Mouse (Mus musculus) gastrocnemius, postnatal 25 days (tissue): Measurements from ENCODE around the gene Insrr. TPM values are rescaled to one million over a fixed set of nuclear protein-coding genes. Genes with fewer than 3 reads are reported as not detected.
"Not testable (repeated sequence)": the region's sequence is repeated elsewhere in the genome, so short reads cannot be mapped to it uniquely, and the experiment has no call there.

Source experiments
- DNase-seq: peaks from one replicate; pipeline ENCODE4 v3.0.0; 2022
- total RNA-seq, 2 experiments: library from RNA; stranded (reverse); gene quantifications; 1 replicate in 1 of 2; 2 replicates in 1 of 2; pipeline ENCODE4 v1.2.3; 2021

Gene Insrr
- total RNA-seq, 2 experiments from 2014 or later = 0.29 to 0.31 TPM

DNA sequence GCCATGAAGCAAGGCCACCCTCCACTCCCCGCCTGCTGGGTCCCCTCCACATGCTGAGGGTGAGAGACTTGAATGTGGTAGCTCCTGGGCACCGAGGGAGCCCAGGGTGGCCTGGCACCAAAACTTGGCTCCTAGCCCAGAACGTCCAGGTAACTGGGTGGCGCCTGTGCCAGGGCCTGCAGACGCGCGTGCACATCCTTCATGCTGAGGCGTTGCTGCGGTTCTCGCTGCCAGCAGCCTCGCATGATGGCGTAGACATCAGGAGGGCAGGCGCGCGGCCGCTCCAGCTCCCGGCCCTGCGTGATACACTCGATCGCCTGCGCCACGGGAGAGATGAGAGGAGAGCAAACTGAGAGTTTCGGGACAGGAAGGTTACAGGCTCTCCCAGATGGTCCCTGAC lies 18.5 kb upstream of the Insrr start:
- no peak for DNase-seq

DNA sequence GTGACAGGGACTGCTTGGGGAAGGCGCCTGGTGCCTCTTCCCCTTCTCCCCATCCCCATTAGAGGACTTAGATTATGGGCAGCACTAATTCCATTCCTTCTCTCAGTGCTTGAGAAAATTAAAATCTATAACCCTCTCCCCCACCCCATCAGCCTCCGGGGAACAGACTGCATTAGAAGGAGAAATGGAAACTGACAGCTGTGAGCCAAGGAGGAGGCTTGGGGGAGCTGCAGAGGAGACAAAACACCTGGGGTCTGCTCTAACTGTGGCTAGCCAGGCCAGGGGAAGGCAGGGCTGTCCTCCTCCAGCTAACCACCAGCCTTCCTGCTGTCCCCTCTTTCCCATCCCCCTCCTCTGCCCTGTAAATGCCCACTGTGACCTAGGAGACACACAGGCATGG lies 17.7 kb upstream of the Insrr start:
- DNase-seq = no peak

DNA sequence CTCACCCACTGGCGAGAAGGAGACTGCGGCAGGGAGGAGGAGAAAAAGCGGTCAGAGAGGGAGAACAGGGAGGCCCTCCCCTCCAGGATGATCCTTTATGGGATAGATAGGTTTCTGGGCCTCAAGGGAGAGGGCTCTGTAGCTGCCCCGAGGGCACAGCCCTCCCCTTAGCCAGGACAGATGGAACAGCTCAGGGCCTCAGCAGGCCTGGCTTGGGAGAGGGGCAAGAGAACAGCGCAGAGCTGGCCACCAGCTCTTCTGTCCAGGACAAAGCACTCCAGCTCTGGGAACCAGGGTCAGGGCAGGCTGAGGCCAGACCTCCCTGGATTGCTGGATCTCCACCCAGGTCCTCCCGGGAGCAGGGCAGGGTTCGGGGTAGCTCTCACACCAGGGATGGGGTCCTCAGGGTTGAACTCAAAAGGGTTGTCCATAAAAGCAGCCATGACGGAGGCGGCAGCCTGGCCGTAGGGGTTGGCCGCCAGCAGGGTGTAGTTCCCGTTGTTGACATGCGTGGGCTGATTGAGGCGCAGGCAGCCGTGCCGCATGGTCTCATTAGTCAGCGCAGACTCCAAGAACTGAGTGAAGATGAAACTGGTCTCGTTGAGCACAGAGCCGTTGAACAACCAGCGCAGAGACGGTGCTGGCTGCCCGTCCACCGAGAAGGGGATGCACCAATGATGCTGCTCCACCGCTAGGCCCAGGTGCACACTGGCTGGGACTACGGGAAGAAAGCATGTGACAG lies 13.3 kb upstream of the Insrr start:
- DNase-seq = no peak

DNA sequence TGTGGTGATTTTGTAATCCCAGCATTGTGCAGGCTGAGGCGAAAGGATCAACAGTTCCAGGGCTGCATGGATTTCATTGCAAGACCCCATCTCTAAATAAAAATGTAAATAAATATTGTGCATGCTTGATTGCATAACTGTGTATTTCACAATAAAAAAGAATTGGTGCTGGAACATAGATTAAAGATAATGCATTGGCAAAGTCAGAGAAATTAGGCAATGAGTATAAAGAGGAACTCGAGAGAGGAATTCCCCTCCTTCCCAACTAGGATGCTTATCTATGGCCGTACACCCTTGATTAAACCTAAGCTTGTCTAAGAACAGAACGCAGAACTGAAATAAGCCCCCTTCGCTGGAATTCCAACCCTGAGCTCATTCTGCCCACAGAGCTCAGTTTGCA lies 11.6 kb upstream of the Insrr start:
- no peak for DNase-seq

DNA sequence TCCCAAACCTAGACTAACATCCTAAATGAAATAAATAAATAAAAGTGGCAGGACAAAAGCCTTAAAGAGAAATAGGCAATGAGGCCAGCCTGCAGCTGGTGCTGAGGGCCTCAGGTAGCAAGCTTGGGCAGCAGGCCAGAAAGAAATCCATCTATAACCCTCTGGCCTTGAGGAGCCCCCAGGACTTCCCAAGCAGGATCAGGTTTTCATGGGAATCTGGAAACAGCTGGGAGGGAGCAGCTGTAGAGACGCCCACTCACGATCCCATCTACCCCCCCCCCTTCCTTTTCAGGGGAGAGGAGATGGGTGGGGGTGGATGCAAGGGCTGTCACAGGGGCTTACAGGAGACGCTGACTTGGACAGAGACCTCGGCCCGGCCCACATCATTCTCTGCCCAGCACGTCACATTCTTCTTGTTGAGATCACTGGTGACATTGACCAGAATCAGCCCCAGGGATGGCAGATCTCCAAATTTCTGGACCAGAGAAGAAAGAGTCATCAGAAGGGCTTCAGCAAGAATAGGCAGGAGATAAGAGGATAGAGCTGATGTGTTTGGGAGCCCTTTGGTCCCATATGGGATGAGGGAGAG lies 11.0 kb upstream of the Insrr start:
- DNase-seq = no peak

DNA sequence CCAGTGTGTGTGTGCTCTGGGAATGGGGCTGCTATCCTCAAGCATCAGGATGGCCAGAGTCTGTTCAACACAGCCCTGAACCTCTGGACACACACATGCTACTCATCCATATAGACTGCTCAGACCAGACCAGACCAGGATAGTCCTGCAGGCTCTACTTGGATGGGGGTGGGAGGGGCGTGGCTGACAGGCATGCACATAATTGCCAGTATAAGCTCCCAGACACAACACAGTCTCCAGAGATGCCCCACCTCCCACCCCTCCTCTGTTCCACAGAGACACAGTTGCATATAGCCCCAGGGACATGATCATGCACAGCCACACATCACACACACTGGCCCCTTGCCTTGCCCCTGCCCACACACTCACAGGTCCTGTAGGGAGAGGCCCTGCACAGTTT lies 7.5 kb upstream of the Insrr start:
- DNase-seq = no peak

DNA sequence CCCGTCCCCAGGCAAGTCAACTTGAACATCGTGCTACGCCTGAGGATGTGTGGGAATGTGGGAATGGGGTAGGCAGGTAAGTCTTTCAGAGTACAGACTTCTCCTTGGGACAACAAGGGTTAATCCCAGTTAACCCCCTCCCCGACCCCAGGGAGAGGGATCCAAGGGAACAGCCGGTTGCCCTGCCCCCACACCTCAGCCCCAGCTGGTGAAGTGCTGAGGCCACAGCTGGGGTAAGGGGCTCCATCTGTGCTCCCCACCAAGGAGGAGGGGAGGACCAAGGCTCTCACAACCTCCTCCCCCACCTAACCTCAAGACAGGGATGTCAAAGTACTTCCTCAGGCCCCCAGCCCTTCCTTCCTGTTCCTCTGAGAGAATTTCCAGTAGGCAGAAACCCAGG lies 7.0 kb upstream of the Insrr start:
- no peak for DNase-seq

DNA sequence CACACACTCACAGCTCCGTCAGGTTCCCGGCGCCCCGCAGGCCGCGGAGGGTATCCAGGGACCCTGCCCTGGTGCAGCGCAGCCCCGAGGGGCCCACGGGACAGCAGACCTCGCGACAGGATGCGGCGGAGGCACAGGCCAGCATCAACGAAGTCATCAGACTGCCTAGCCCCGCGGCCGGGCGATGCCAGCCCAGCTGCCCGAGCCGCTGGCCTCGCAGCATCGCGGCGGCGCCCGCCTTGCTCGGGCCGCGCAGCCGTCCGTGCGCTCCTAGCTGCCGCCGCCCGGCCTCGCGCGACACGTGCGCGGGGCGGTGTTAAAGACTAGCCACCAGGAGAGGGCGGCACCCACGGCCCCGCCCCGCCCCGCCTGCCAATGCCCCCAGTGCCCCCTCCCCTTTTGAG lies 1.8 kb upstream of the Insrr start, which contains the start of gene Ntrk1:
TSS of gene Ntrk1 (minus strand) at position 241 of the 404 bp plus-strand sequence.
- DNase-seq = no peak

DNA sequence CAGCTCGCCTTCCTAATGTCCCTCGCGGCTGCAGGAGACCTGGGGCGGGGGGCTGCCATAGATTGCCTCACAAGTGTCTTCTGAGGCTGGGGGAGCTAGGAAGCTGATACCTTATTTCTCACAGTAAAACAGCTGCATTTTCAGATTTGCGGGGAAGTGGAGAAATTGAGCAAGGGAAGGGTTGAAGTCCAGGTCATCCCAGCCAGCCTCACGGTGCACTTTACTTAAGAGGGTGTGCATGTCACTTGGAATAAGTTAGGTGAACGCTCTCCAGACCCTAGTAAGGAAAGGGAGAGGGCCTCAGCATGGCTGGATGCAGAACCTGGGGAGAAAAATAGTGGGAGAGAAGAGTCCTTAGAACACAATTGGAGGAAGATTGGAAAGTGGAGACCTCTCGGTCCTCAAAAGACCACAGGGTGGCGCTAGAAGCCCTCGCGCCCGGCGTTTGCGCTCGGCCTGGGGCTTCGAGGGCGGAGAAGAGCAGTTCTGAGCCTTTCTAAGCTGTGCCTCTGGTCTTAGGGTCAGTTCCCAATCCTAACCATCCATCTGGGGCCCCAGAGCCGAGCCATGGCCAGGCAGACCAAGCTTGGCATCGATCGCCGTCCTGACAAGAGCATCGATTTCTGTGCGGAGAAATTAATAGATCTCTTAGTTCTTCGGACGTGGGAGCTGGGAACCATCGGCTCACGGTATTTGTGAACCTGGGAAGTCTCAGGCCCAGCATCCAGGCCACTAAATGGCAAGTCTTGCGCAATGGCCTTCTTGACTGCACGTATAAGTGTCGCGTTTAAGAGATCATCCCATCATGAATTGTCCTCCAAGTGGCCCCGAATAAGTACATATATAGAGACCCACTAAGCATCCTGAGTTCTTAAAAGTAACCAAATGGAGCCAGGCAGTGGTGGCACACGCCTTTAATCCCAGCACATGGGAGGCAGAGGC lies 1.1 kb upstream of the Insrr start:
- DNase-seq = peak; percentile 23

DNA sequence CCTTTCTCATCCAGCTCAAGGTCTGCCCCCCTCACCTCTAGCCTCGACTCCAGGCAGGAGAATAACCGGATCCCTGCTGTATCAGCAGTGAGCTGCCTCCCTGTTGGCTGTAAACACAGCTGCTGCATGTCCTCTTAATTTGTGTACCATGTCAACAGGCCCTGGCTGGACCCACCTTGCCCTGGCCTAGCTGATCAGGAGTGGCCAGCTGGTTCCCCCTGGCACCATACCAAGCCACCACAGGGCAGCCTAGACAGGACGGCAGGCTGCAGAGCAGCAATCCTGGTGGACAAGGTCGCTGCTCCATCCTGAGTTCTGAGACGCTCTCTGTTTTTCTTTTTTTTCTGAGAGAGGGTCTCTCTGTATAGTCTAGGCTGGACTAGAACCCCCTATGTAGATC lies 4.9 kb downstream of the Insrr start:
- no peak for DNase-seq

DNA sequence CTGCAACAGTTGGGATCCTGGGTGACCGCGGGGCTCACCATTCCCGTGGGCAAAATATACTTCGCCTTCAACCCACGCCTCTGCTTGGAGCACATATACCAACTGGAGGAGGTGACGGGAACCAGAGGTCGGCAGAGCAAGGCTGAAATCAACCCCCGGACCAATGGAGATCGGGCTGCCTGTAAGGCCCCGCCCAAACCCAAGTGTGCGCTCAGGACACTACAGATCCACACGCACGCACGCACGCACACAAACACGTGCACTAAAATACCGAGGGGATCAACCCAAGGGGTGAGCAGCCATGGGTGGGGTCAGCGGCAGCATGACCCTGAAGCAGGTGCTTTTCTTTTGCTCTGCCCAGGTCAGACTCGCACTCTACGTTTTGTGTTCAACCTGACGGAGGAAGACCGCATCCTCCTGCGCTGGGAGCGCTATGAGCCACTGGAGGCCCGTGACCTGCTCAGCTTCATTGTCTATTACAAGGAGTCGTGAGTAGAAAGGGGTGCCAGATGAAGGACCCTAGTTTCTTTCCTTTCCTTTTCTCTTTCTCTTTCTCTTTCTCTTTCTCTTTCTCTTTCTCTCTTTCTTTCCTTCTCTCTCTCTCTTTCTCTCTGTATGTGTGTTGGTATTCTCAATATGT lies 7.4 kb downstream of the Insrr start:
- DNase-seq = no peak

DNA sequence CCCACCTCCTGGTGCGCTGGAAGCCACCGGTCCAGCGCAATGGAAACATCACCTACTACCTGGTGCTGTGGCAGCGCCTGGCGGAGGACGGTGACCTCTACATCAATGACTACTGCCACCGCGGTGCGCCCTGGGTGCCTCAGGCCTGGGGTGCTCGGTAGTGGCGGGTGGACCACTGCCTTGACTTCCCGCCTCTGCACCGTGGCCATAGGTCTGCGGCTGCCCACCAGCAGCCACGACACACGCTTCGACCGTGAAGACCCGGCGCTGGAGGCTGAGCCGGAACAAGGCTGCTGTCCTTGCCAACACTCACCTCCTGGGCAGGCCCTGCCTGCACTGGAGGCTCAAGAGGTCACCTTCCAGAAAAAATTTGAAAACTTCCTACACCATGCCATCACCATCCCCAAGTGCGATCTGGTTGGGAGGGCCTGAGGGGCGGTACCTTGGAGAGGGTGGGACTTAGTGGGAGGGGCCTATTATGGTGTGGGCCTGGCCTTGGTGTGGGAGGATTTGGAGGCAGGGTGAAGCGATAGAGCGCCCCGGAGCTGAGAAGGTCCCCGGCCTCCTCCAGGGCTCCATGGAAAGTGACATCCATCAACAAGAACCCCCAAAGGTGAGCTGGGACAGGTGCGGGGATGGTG lies 12.7 kb downstream of the Insrr start:
- DNase-seq = no peak

DNA sequence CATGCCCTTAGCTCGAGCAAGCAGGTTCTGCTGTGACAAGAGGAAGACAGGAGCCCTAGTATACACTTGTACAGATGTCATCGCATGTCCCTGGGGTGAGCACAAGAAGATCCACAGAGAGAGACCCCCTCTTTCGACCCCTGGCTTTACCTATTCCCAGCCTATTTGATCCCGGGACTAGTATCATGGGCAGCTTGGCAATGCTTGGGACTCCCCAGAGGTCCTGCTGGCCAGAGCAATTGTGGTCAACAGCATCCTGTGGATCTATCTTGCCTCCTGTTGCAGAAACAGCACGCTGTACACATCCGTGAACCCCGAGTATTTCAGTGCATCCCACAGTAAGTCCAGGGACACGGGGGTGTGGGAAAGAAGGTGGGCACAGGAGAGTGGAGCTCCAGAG lies 14.5 kb downstream of the Insrr start:
- no peak for DNase-seq

DNA sequence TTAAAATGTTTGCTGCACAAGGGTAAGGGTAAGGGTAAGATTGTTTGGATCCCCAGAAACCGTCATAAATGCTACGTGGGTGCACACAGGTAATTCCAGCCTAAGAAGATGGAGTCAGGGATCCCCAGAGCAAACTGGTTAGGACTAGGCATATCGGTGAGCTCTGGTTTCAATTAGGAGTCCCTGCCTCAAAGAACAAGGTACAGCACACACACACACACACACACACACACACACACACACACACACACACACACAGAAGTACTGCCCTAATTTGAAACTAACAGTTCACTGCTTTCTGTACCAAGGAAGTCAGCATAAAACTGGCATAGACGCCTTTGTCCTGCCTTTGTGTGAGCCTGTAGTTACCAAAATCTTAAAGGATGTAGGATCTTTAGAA lies 15.7 kb downstream of the Insrr start:
- no peak for DNase-seq

DNA sequence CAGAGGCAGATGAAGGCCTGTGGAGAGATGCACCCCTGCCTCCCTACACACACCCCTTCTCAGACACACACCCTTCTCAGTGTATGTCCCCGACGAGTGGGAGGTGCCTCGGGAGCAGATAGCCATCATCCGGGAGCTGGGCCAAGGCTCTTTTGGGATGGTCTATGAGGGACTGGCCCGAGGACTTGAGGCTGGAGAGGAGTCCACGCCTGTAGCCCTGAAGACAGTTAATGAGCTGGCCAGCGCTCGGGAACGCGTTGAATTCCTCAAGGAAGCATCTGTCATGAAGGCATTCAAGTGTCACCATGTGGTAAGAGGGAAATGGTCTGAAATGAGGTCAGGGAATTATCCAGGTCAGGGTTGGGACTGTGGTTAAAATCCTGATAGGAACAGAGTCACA lies 16.1 kb downstream of the Insrr start:
- DNase-seq = no peak

DNA sequence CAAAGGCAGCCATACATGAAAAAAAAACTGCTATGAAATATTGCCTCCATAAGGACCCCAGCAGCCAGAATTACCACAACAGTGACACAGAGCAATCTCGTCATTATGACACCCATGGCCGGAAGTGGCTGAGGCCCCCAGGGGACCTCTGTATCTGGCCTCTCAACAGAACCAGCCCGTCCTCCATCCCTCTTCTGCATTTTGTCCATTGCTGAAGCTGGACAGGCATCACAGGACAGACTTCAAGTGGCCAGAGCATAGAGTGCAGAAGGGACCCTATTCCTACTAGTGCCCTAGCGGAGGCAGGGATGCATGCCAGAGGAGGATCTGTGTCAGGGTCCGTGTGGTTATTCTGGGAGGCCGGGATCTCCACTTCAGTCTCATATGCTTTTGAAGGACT lies 19.4 kb downstream of the Insrr start:
- DNase-seq = no peak

DNA sequence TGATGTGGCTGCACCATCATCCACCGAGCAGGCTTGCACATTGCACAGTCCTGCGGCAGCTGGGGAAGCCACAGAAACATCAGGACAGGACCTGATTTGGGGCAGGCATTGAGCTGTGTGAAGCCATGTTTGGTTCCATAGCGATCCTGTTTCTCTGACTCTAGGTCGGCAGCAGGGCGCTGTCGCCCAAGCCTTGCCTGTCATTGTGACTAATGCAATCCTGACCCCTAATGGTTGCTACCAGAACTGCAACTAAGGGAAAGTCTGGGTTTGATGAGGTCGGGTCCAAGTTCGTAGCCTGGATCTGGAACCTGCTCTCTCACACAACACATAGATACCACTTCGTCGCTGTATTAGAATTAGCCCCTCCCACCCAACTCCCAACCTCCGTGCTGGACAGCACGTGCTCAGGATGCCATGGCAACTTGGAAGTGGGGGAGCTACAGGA lies 19.9 kb downstream of the Insrr start:
- peak; percentile 48 for DNase-seq

DNA sequence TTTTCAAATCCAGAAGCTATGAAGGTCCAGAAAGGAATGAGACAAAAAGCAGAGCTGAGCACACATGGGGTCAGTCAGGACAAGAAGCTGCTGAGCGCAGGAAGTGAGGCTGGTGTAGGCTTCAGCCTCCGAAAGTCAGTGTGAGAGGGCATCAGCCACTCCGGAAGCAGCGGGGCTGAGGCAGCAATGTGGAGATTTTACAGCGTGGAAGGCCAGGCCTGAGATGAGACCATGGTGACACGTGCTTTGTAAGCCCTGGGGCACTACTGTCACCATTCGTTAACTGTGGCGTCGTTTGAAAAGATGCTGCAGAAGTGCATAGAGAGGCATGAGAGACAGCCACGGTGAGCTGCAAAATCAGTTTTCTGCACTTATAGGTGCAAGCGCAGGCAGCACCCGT lies 21.5 kb downstream of the Insrr start:
- DNase-seq = no peak

DNA sequence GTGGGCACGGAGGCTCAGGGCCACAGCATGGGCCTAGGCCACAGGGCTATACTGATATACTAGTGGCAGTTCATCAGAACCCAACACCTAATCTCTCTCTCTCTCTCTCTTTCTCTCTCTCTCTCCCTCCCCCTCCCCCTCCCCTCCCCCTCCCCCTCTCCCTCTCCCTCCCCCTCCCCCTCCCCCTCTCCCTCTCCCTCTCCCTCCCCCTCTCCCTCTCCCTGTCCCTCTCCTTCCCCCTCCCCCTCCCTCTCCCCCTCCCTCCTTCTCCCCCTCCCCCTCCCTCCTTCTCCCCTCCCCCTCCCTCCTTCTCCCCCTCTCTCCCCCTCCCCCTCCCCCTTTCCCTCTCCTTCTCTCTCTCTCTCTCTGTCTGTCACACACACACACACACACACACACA lies 27.5 kb downstream of the Insrr start, which contains the start of gene Pear1:
TSS of gene Pear1 (minus strand) at position 101 of the 400 bp plus-strand sequence.
- DNase-seq = not testable (repeated sequence)

DNA sequence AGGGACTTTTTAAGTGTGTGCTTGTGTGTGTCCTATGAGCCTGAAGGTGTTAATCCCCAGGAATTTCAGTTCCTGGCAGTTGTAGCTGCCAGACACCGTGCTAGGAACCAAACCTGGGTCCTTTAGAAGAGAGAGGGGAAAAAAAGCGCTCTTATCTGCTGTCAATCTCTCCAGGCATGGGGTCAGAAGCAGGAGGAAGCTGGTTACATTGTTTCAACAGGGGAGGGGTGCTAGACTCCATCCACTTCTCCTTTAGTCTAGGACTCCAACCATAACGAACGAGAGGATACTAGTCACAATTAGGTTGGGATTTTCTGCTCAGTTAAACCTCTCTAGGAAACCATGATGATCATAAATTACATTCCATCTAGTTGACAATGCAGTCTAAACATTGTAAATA lies 31.7 kb downstream of the Insrr start:
- no peak for DNase-seq

DNA sequence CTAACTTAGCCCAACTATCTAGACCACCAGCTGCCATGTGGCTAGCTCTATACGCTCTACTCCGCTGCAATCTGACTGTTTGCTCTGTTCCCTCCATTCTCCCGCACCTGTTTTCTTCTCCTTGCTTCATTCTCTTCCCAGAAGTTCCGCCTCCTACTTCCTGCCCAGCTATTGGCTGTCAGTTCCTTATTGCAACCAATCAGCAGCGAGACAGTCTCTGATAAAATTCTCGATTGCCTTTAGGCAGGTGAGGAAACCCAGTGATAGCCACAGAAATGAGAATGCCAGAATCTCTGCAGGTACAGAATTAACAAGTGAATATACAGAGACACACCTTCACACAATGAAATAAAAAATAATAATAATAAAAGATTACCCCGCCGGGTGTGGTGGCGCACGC lies 32.3 kb downstream of the Insrr start:
- no peak for DNase-seq
